Mouse (Mus musculus): Measurements from ENCODE around the gene Rplp1. TPM values are rescaled to one million over a fixed set of nuclear protein-coding genes. Genes with fewer than 3 reads are reported as not detected.

The Rplp1 gene
- polyA plus RNA-seq, 1 experiment from 2014 or later: 1,000 TPM

- no peaks in the 10 kb centered on the region for H3K36me3 ChIP-seq (ENCODE audit: control insufficient read depth, insufficient read depth, low read length)
- peaks cover 35% of the 10 kb centered on the region for H3K4me1 ChIP-seq (replicated peaks; ENCODE audit: control insufficient read depth, insufficient read depth, low read length)
- ATAC-seq (replicated peaks; ENCODE audit: low FRiP score) (no peak), DNase-seq (ENCODE audit: low spot score) (peak; percentile 82)
- WGBS: 15% methylated on average over 22 of the region's 22 CpGs
- H3K9ac ChIP-seq (ENCODE audit: low read length): peak overlapping the region; percentile 14; the same call in 1 of the 2 replicates
- H3K27ac ChIP-seq (ENCODE audit: low read depth, low read length): peak overlapping the region; percentile 64; the same call in 1 of the 2 replicates
- no peaks in the 10 kb centered on the region; the same call in 1 of the 2 replicates for H3K27me3 ChIP-seq (ENCODE audit: control insufficient read depth, insufficient read depth, low read length)
- peak overlapping the region; percentile 18; the same call in 1 of the 2 replicates for H3K4me2 ChIP-seq (ENCODE audit: low read depth, low read length, severe bottlenecking)
- H3K9me3 ChIP-seq (ENCODE audit: control insufficient read depth, low read length): no peaks in the 10 kb centered on the region
- no peak overlapping the region for H3K4me3 ChIP-seq (ENCODE audit: low read depth, low read length)
Measured at GRCm38 (mm10) chr9:61877373-61878112, 36.8 kb downstream of the Rplp1 start.

GRCm38 (mm10) chr9:61873325-61873724, 41.0 kb downstream of the Rplp1 start:
- WGBS: 39% methylated on average over 8 of the region's 8 CpGs
- Histone ChIP-seq H3K27me3 (ENCODE audit: control insufficient read depth, insufficient read depth, low read length) (no peaks in the 10 kb centered on the region; the same call in 1 of the 2 replicates), H3K4me2 (ENCODE audit: low read depth, low read length, severe bottlenecking) (no peak overlapping the region), H3K4me1 (replicated peaks; ENCODE audit: control insufficient read depth, insufficient read depth, low read length) (peaks cover 42% of the 10 kb centered on the region), H3K36me3 (ENCODE audit: control insufficient read depth, insufficient read depth, low read length) (no peaks in the 10 kb centered on the region), H3K9ac (ENCODE audit: low read length) (peak overlapping the region; percentile 13; the same call in 1 of the 2 replicates), H3K27ac (ENCODE audit: low read depth, low read length) (peak overlapping the region; percentile 90), H3K9me3 (ENCODE audit: control insufficient read depth, low read length) (no peaks in the 10 kb centered on the region), H3K4me3 (ENCODE audit: low read depth, low read length) (no peak overlapping the region)
- DNase-seq (ENCODE audit: low spot score) (peak; percentile 58), ATAC-seq (replicated peaks; ENCODE audit: low FRiP score) (no peak)

- H3K9me3 ChIP-seq (ENCODE audit: control insufficient read depth, low read length): no peaks in the 10 kb centered on the region
- no peaks in the 10 kb centered on the region for H3K36me3 ChIP-seq (ENCODE audit: control insufficient read depth, insufficient read depth, low read length)
- peak; percentile 86 for DNase-seq (ENCODE audit: low spot score)
- peak overlapping the region; percentile 21; the same call in 1 of the 2 replicates for H3K4me2 ChIP-seq (ENCODE audit: low read depth, low read length, severe bottlenecking)
- no peaks in the 10 kb centered on the region; the same call in 1 of the 2 replicates for H3K27me3 ChIP-seq (ENCODE audit: control insufficient read depth, insufficient read depth, low read length)
- WGBS: 10% methylated on average over 8 of the region's 8 CpGs
- peaks cover 35% of the 10 kb centered on the region for H3K4me1 ChIP-seq (replicated peaks; ENCODE audit: control insufficient read depth, insufficient read depth, low read length)
- no peak overlapping the region for H3K4me3 ChIP-seq (ENCODE audit: low read depth, low read length)
- peak overlapping the region; percentile 13; the same call in 1 of the 2 replicates for H3K9ac ChIP-seq (ENCODE audit: low read length)
- peak; percentile 94 for ATAC-seq (replicated peaks; ENCODE audit: low FRiP score)
- peak overlapping the region; percentile 90 for H3K27ac ChIP-seq (ENCODE audit: low read depth, low read length)
Measured at GRCm38 (mm10) chr9:61872246-61872941, 41.9 kb downstream of the Rplp1 start.

DNA sequence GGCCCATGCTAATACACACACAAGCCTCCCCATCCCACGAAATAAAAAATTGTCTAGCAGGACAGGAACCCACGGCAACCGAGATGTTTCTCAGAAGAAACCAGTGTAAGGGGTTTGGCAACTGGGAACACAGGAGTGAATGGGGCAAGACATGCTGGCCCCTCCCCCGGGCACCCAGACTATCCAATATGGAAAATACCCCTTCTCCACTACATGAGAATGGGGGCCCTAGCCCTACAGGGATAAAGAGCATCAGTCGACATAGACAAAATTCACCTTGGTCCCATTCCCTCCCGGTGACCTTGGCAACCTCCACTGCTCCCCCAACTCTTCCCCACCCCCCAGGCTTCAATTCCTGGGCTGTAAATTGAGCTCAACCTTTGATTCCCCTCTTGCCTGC, 42.5 kb downstream of the Rplp1 start:
- H3K9ac ChIP-seq (ENCODE audit: low read length): no peak overlapping the region; the same call in 1 of the 2 replicates
- peaks cover 31% of the 10 kb centered on the region for H3K4me1 ChIP-seq (replicated peaks; ENCODE audit: control insufficient read depth, insufficient read depth, low read length)
- ATAC-seq (replicated peaks; ENCODE audit: low FRiP score) (no peak), DNase-seq (ENCODE audit: low spot score) (no peak)
- no peak overlapping the region for H3K4me3 ChIP-seq (ENCODE audit: low read depth, low read length)
- H3K36me3 ChIP-seq (ENCODE audit: control insufficient read depth, insufficient read depth, low read length): no peaks in the 10 kb centered on the region
- 35% methylated on average over 6 of the region's 6 CpGs for WGBS
- peak overlapping the region; percentile 21; the same call in 1 of the 2 replicates for H3K4me2 ChIP-seq (ENCODE audit: low read depth, low read length, severe bottlenecking)
- peak overlapping the region; percentile 87 for H3K27ac ChIP-seq (ENCODE audit: low read depth, low read length)
- H3K27me3 ChIP-seq (ENCODE audit: control insufficient read depth, insufficient read depth, low read length): no peaks in the 10 kb centered on the region; the same call in 1 of the 2 replicates
- no peaks in the 10 kb centered on the region for H3K9me3 ChIP-seq (ENCODE audit: control insufficient read depth, low read length)

GRCm38 (mm10) chr9:61867659-61868058, 46.7 kb downstream of the Rplp1 start:
- Histone ChIP-seq H3K9ac (ENCODE audit: low read length) (no peak overlapping the region), H3K27ac (ENCODE audit: low read depth, low read length) (no peak overlapping the region), H3K4me2 (ENCODE audit: low read depth, low read length, severe bottlenecking) (no peak overlapping the region), H3K4me3 (ENCODE audit: low read depth, low read length) (no peak overlapping the region), H3K4me1 (replicated peaks; ENCODE audit: control insufficient read depth, insufficient read depth, low read length) (peaks cover 12% of the 10 kb centered on the region), H3K27me3 (ENCODE audit: control insufficient read depth, insufficient read depth, low read length) (no peaks in the 10 kb centered on the region), H3K36me3 (ENCODE audit: control insufficient read depth, insufficient read depth, low read length) (no peaks in the 10 kb centered on the region), H3K9me3 (ENCODE audit: control insufficient read depth, low read length) (no peaks in the 10 kb centered on the region; the same call in 1 of the 2 replicates)
- ATAC-seq (replicated peaks; ENCODE audit: low FRiP score) (no peak), DNase-seq (ENCODE audit: low spot score) (no peak)
- 85% methylated on average over 11 of the region's 11 CpGs for WGBS

Other genes starting within 250 kb of the Rplp1 start
- gene Kif23, start 32.2 kb upstream of the Rplp1 start, polyA plus RNA-seq (2014; fragmentation: Nextera tagmentation; extraction: Ambion mirVana): 124 and 132 TPM in 2 replicates
- 0.49 and 0.60 TPM in 2 replicates for gene Paqr5, start 112.3 kb upstream of the Rplp1 start, polyA plus RNA-seq (2014; fragmentation: Nextera tagmentation; extraction: Ambion mirVana)
- 18.4 and 19.5 TPM in 2 replicates for gene Glce, start 208.1 kb upstream of the Rplp1 start, polyA plus RNA-seq (2014; fragmentation: Nextera tagmentation; extraction: Ambion mirVana)